Mouse (Mus musculus) stomach, embryonic 16.5 days (tissue): Measurements from ENCODE around the gene Wipf2. TPM values are rescaled to one million over a fixed set of nuclear protein-coding genes. Genes with fewer than 3 reads are reported as not detected.
A peak's percentile ranks its signal among the peaks of the same experiment; 100 is the strongest.

Experiments used
- ATAC-seq: fragments of 200-750 bp; cut with Nextera tagmentation; 2 replicates; pipeline ENCODE4 v1.8.0; 2017; ENCODE audit warnings: moderate number of reproducible peaks, moderate TSS enrichment; ENCODE audit not compliant: insufficient read depth, low FRiP score
- H3K27ac ChIP-seq: fragments of 300-500 bp; sonication (generic); 2 replicates; pipeline ENCODE4 v1.5.1; 2014; ENCODE audit warnings: low read length
- H3K27me3 ChIP-seq: fragments of 300-500 bp; sonication (generic); 2 replicates; pipeline ENCODE4 v1.6.1; 2014; ENCODE audit warnings: low read length, control low read depth, mixed read lengths; ENCODE audit not compliant: control insufficient read depth, insufficient read depth
- H3K36me3 ChIP-seq: fragments of 300-500 bp; sonication (generic); 2 replicates; pipeline ENCODE4 v1.6.1; 2014; ENCODE audit warnings: low read length; ENCODE audit not compliant: control insufficient read depth, insufficient read depth
- H3K4me1 ChIP-seq: fragments of 300-500 bp; sonication (generic); 2 replicates; pipeline ENCODE4 v1.6.1; 2014; ENCODE audit warnings: low read length, control low read depth, mixed read lengths; ENCODE audit not compliant: control insufficient read depth, insufficient read depth
- H3K4me2 ChIP-seq: fragments of 300-500 bp; sonication (generic); 2 replicates; pipeline ENCODE4 v1.6.1; 2014; ENCODE audit warnings: low read depth, low read length, mixed read lengths
- H3K4me3 ChIP-seq: fragments of 300-500 bp; sonication (generic); replicated peaks from 2 replicates; pipeline ENCODE4 v1.5.1; 2014; ENCODE audit warnings: mild to moderate bottlenecking, low read length
- H3K9ac ChIP-seq: fragments of 300-500 bp; sonication (generic); 2 replicates; pipeline ENCODE4 v1.6.1; 2014; ENCODE audit warnings: low read length
- H3K9me3 ChIP-seq: fragments of 300-500 bp; sonication (generic); replicated peaks from 2 replicates; pipeline ENCODE4 v1.6.1; 2016; ENCODE audit warnings: low read length, control low read depth; ENCODE audit not compliant: control insufficient read depth
- WGBS: fragments of 180-500 bp; shearing (Covaris S2); extraction: QIAGEN DNeasy Blood & Tissue Kit; methylation state at CpG from one replicate; pipeline ENCODE4 v1.1.7; 2014; 5-methylcytosine and 5-hydroxymethylcytosine counted together
- polyA plus RNA-seq: library from polyadenylated mRNA; unstranded; fragments of >200 nt; fragmentation: Nextera tagmentation; extraction: Ambion mirVana; gene quantifications from 2 replicates; pipeline ENCODE4 v1.2.1, GENCODE M21; 2015

The Wipf2 gene
- polyA plus RNA-seq, 1 experiment from 2014 or later: 5.0 TPM

GRCm38 (mm10) chr11:98900529-98901125 is 37.2 kb downstream of the Wipf2 start:
- H3K27me3 ChIP-seq: no peaks in the 10 kb centered on the region
- peak overlapping the region; percentile 9; the same call in 1 of the 2 replicates for H3K27ac ChIP-seq
- WGBS: 68% methylated on average over 12 of the region's 12 CpGs
- no peak overlapping the region for H3K9ac ChIP-seq
- no peaks in the 10 kb centered on the region for H3K9me3 ChIP-seq
- no peak for ATAC-seq
- no peak overlapping the region for H3K4me2 ChIP-seq
- H3K36me3 ChIP-seq: 0 out of 2 replicates have a peak, but pooled peaks cover 8% of the 10 kb centered on the region
- peaks cover 19% of the 10 kb centered on the region for H3K4me1 ChIP-seq
- no peak overlapping the region for H3K4me3 ChIP-seq

GRCm38 (mm10) chr11:98902621-98903245 is 39.3 kb downstream of the Wipf2 start:
- peaks cover 23% of the 10 kb centered on the region for H3K4me1 ChIP-seq
- WGBS: 27% methylated on average over 10 of the region's 10 CpGs
- H3K4me3 ChIP-seq: no peak overlapping the region
- no peaks in the 10 kb centered on the region for H3K27me3 ChIP-seq
- 0 out of 2 replicates have a peak, but pooled peaks cover 8% of the 10 kb centered on the region for H3K36me3 ChIP-seq
- peak overlapping the region; percentile 80 for H3K27ac ChIP-seq
- H3K9ac ChIP-seq: peak overlapping the region; percentile 7; the same call in 1 of the 2 replicates
- no peak overlapping the region for H3K4me2 ChIP-seq
- H3K9me3 ChIP-seq: no peaks in the 10 kb centered on the region
- ATAC-seq: no peak

GRCm38 (mm10) chr11:98904577-98904976 is 41.1 kb downstream of the Wipf2 start:
- Histone ChIP-seq H3K4me3 (no peak overlapping the region), H3K4me1 (peaks cover 39% of the 10 kb centered on the region), H3K9me3 (no peaks in the 10 kb centered on the region), H3K9ac (0 out of 2 replicates have a peak overlapping the region, but pooled peaks have one; percentile 1), H3K27ac (peak overlapping the region; percentile 80), H3K4me2 (no peak overlapping the region), H3K36me3 (0 out of 2 replicates have a peak, but pooled peaks cover 5% of the 10 kb centered on the region), H3K27me3 (no peaks in the 10 kb centered on the region)
- ATAC-seq: peak; percentile 44; the same call in 1 of the 2 replicates
- 58% methylated on average over 2 of the region's 2 CpGs for whole genome bisulfite sequencing

- Histone ChIP-seq H3K4me2 (peak overlapping the region; percentile 18; the same call in 1 of the 2 replicates), H3K4me3 (no peak overlapping the region), H3K4me1 (peaks cover 39% of the 10 kb centered on the region), H3K9ac (no peak overlapping the region), H3K27ac (peak overlapping the region; percentile 92), H3K27me3 (no peaks in the 10 kb centered on the region), H3K36me3 (0 out of 2 replicates have a peak, but pooled peaks cover 5% of the 10 kb centered on the region), H3K9me3 (no peaks in the 10 kb centered on the region)
- WGBS: 50% methylated on average over 7 of the region's 7 CpGs
- ATAC-seq: peak; percentile 75
Observed at GRCm38 (mm10) chr11:98905033-98905432, 41.6 kb downstream of the Wipf2 start.

- H3K4me2 ChIP-seq: peak overlapping the region; percentile 18; the same call in 1 of the 2 replicates
- ATAC-seq: no peak
- peaks cover 5% of the 10 kb centered on the region; the same call in 1 of the 2 replicates for H3K36me3 ChIP-seq
- no peaks in the 10 kb centered on the region for H3K27me3 ChIP-seq
- no peaks in the 10 kb centered on the region for H3K9me3 ChIP-seq
- WGBS: 51% methylated on average over 4 of the region's 4 CpGs
- peaks cover 39% of the 10 kb centered on the region for H3K4me1 ChIP-seq
- H3K27ac ChIP-seq: peak overlapping the region; percentile 92
- H3K9ac ChIP-seq: no peak overlapping the region
- no peak overlapping the region for H3K4me3 ChIP-seq
Observed at GRCm38 (mm10) chr11:98905583-98905982, 42.1 kb downstream of the Wipf2 start.

GRCm38 (mm10) chr11:98907063-98907436 is 43.6 kb downstream of the Wipf2 start:
- Histone ChIP-seq H3K9ac (peak overlapping the region; percentile 51), H3K27me3 (no peaks in the 10 kb centered on the region), H3K9me3 (no peaks in the 10 kb centered on the region), H3K36me3 (no peaks in the 10 kb centered on the region; the same call in 1 of the 2 replicates), H3K4me3 (peak overlapping the region; percentile 66), H3K4me2 (peak overlapping the region; percentile 94), H3K4me1 (peaks cover 39% of the 10 kb centered on the region), H3K27ac (peak overlapping the region; percentile 6; the same call in 1 of the 2 replicates)
- 49% methylated on average over 5 of the region's 5 CpGs for WGBS
- ATAC-seq: no peak

- peak within 1 kb of the TSS; percentile 94 for H3K4me2 ChIP-seq
- under 1% methylated on average over 49 of the region's 49 CpGs for WGBS
- peak; percentile 94 for ATAC-seq
- H3K27me3 ChIP-seq: no peaks in the 10 kb centered on the region
- H3K36me3 ChIP-seq: no peaks in the 10 kb centered on the region; the same call in 1 of the 2 replicates
- H3K9me3 ChIP-seq: no peaks in the 10 kb centered on the region
- peak within 1 kb of the TSS; percentile 60 for H3K27ac ChIP-seq
- peak within 1 kb of the TSS; percentile 75 for H3K9ac ChIP-seq
- H3K4me1 ChIP-seq: peaks cover 35% of the 10 kb centered on the region
- H3K4me3 ChIP-seq: peak within 1 kb of the TSS; percentile 66
Observed at GRCm38 (mm10) chr11:98907437-98908173, 44.2 kb downstream of the Wipf2 start, which contains the start of gene Cdc6. Cdc6 (plus strand) TSS chr11:98907801.

GRCm38 (mm10) chr11:98909654-98910053 is 46.2 kb downstream of the Wipf2 start:
- no peaks in the 10 kb centered on the region; the same call in 1 of the 2 replicates for H3K36me3 ChIP-seq
- peak overlapping the region; percentile 94 for H3K4me2 ChIP-seq
- 27% methylated on average over 6 of the region's 6 CpGs for WGBS

More at GRCm38 (mm10) chr11:98909654-98910053, 46.2 kb downstream of the Wipf2 start:
- no peaks in the 10 kb centered on the region for H3K9me3 ChIP-seq
- H3K27ac ChIP-seq: no peak overlapping the region
- no peaks in the 10 kb centered on the region for H3K27me3 ChIP-seq
- peak overlapping the region; percentile 31; the same call in 1 of the 2 replicates for H3K9ac ChIP-seq
- ATAC-seq: no peak
- H3K4me1 ChIP-seq: peaks cover 20% of the 10 kb centered on the region
- H3K4me3 ChIP-seq: peak overlapping the region; percentile 66; the same call in 1 of the 2 replicates
